Comparison of ENCODE assay signal across 8 mouse cellular contexts in the genomic region with DNA sequence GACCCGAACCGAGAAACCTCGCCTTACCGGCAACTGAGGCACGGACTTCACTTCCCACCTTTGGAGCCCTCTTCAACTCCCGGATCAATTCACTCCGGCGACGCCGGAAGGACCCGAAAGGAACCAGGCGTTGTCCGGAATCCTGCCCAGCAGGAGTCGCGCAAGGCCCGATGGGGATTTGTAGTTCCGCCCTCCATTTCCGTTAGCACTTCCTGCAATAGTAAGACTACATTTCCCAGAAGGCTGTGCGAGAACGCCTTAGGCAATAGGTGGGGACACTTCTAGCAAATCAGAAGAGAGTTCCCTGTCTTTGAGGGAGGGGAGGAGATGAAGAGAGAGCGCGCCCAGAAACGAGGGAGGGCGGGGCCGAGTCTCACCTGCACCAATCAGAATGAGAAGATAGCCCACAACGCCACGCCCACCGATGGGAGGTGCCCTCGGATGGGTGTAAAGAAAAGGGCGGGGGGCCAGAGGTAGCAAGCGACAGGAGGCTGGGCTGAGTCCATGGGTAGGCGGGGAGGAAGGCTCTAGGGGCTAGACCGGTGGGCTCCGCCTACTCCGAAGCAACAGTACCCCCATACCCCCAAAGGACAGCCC. TPM values are rescaled to one million over a fixed set of nuclear protein-coding genes. Genes with fewer than 3 reads are reported as not detected.
A peak's percentile ranks its signal among the peaks of the same experiment; 100 is the strongest.
DNase-seq lines count a peak whose midpoint lies in the region; ATAC-seq and TF ChIP-seq lines count a peak whose summit lies in the region.

A gene (minus strand): TSS at position 162 of the 597 bp plus-strand sequence.

- peak within 1 kb of the TSS; percentile 92 for H3K9ac ChIP-seq in heart, embryonic 15.5 days
- peak within 1 kb of the TSS; percentile 94 for H3K9ac ChIP-seq in liver, embryonic 14.5 days (replicated peaks)
- H3K9ac ChIP-seq in neural tube, embryonic 11.5 days (ENCODE audit: low read length) = peak within 1 kb of the TSS; percentile 86
- H3K9ac ChIP-seq in stomach, postnatal 0 days (ENCODE audit: low read length) = peak within 1 kb of the TSS; percentile 95

- H3K27me3 ChIP-seq in forebrain, embryonic 10.5 days (ENCODE audit: poor library complexity, severe bottlenecking) = no peaks in the 10 kb centered on the region
- H3K27me3 ChIP-seq in heart, embryonic 15.5 days = no peaks in the 10 kb centered on the region
- no peaks in the 10 kb centered on the region for H3K27me3 ChIP-seq in liver, embryonic 14.5 days (ENCODE audit: control insufficient read depth, insufficient read depth, low read length)
- no peaks in the 10 kb centered on the region for H3K27me3 ChIP-seq in neural tube, embryonic 11.5 days (ENCODE audit: control insufficient read depth, insufficient read depth, low read length)
- H3K27me3 ChIP-seq in stomach, postnatal 0 days (ENCODE audit: control insufficient read depth, insufficient read depth, low read length) = no peaks in the 10 kb centered on the region

- H3K36me3 ChIP-seq in forebrain, embryonic 10.5 days (replicated peaks) = no peaks in the 10 kb centered on the region
- H3K36me3 ChIP-seq in heart, embryonic 15.5 days = no peaks in the 10 kb centered on the region
- H3K36me3 ChIP-seq in liver, embryonic 14.5 days (replicated peaks; ENCODE audit: control insufficient read depth, insufficient read depth, low read depth) = no peaks in the 10 kb centered on the region
- no peaks in the 10 kb centered on the region for H3K36me3 ChIP-seq in neural tube, embryonic 11.5 days (ENCODE audit: control insufficient read depth, insufficient read depth, low read length)
- no peaks in the 10 kb centered on the region for H3K36me3 ChIP-seq in stomach, postnatal 0 days (ENCODE audit: control insufficient read depth, insufficient read depth, low read length)

- H3K9me3 ChIP-seq in forebrain, embryonic 10.5 days = no peaks in the 10 kb centered on the region
- no peaks in the 10 kb centered on the region for H3K9me3 ChIP-seq in heart, embryonic 15.5 days (replicated peaks)
- no peaks in the 10 kb centered on the region for H3K9me3 ChIP-seq in liver, embryonic 14.5 days (ENCODE audit: control insufficient read depth, low read length)
- H3K9me3 ChIP-seq in neural tube, embryonic 11.5 days (ENCODE audit: control insufficient read depth, low read length) = no peaks in the 10 kb centered on the region
- no peaks in the 10 kb centered on the region for H3K9me3 ChIP-seq in stomach, postnatal 0 days (ENCODE audit: control insufficient read depth, low read length)

- peak within 1 kb of the TSS; percentile 91 for H3K27ac ChIP-seq in forebrain, embryonic 10.5 days
- H3K27ac ChIP-seq in heart, embryonic 15.5 days = peak within 1 kb of the TSS; percentile 82
- peak within 1 kb of the TSS; percentile 81 for H3K27ac ChIP-seq in liver, embryonic 14.5 days
- H3K27ac ChIP-seq in neural tube, embryonic 11.5 days (ENCODE audit: low read depth, low read length) = peak within 1 kb of the TSS; percentile 70; the same call in 1 of the 2 replicates
- peak within 1 kb of the TSS; percentile 91 for H3K27ac ChIP-seq in stomach, postnatal 0 days (replicated peaks)

- under 1% methylated on average over 35 of the region's 35 CpGs for WGBS in forebrain, embryonic 10.5 days
- WGBS in heart, embryonic 15.5 days = under 1% methylated on average over 35 of the region's 35 CpGs
- WGBS in liver, embryonic 14.5 days (ENCODE audit: insufficient replicate concordance) = 0% methylated on average over 35 of the region's 35 CpGs
- WGBS in neural tube, embryonic 11.5 days = under 1% methylated on average over 35 of the region's 35 CpGs
- WGBS in stomach, postnatal 0 days = under 1% methylated on average over 35 of the region's 35 CpGs

- no peak for TF ChIP-seq EP300 in liver, embryonic 14.5 days (IDR thresholded peaks at IDR 0.05; ENCODE audit: low read depth)
- TF ChIP-seq EP300 in stomach, postnatal 0 days (optimal IDR thresholded peaks at IDR 0.05) = no peak

- peak within 1 kb of the TSS; percentile 94 for H3K4me3 ChIP-seq in forebrain, embryonic 10.5 days
- peak within 1 kb of the TSS; percentile 87 for H3K4me3 ChIP-seq in heart, embryonic 15.5 days
- H3K4me3 ChIP-seq in liver, embryonic 14.5 days (ENCODE audit: insufficient read depth in 1 of 2, low read depth in 2 of 2, low read length in 2 of 2) = peak within 1 kb of the TSS; percentile 82 to 93
- peak within 1 kb of the TSS; percentile 90 for H3K4me3 ChIP-seq in neural tube, embryonic 11.5 days (ENCODE audit: low read depth, low read length)
- peak within 1 kb of the TSS; percentile 94 for H3K4me3 ChIP-seq in stomach, postnatal 0 days (ENCODE audit: low read depth, low read length)

- peak; percentile 100 for DNase-seq in CD8-positive naive resting alpha-beta T cell, adult 2 months (ENCODE audit: low read depth in 2 of 2, low spot score in 2 of 2)
- peak; percentile 99 for DNase-seq in c-Kit-positive CD71-negative TER-119-negative erythroid progenitor cells, embryonic 14.5 days (ENCODE audit: low read depth)
- peak; percentile 99 for DNase-seq in forebrain, embryonic 10.5 days (ENCODE audit: extremely low spot score, low spot score)
- DNase-seq in kidney, postnatal 25 days = peak; percentile 100
- DNase-seq in liver, embryonic 14.5 days (ENCODE audit: low read depth in 3 of 3, low spot score in 3 of 3) = peak; percentile 99 to 100 (median 99)
- peak; percentile 99 for DNase-seq in neural tube, embryonic 11.5 days (ENCODE audit: low spot score)
- DNase-seq in stomach, postnatal 0 days (ENCODE audit: low spot score) = peak; percentile 100

- H3K4me2 ChIP-seq in heart, embryonic 15.5 days = peak within 1 kb of the TSS; percentile 70
- peak within 1 kb of the TSS; percentile 85 for H3K4me2 ChIP-seq in liver, embryonic 14.5 days (ENCODE audit: low read depth)
- peak within 1 kb of the TSS; percentile 77 for H3K4me2 ChIP-seq in neural tube, embryonic 11.5 days (ENCODE audit: low read depth)
- H3K4me2 ChIP-seq in stomach, postnatal 0 days (replicated peaks; ENCODE audit: low read depth) = peak within 1 kb of the TSS; percentile 76

- peaks cover 14% of the 10 kb centered on the region for H3K4me1 ChIP-seq in forebrain, embryonic 10.5 days
- H3K4me1 ChIP-seq in heart, embryonic 15.5 days (replicated peaks) = peaks cover 10% of the 10 kb centered on the region
- H3K4me1 ChIP-seq in liver, embryonic 14.5 days (replicated peaks; ENCODE audit: control insufficient read depth in 2 of 2, insufficient read depth in 2 of 2, low read length in 1 of 2) = peaks cover 5 to 8% of the 10 kb centered on the region in 2 experiments
- peaks cover 2% of the 10 kb centered on the region; the same call in 1 of the 2 replicates for H3K4me1 ChIP-seq in neural tube, embryonic 11.5 days (ENCODE audit: control insufficient read depth, insufficient read depth, low read length)
- no peaks in the 10 kb centered on the region for H3K4me1 ChIP-seq in stomach, postnatal 0 days (replicated peaks; ENCODE audit: control insufficient read depth, insufficient read depth)

- peak; percentile 50; the same call in 1 of the 2 replicates for TF ChIP-seq CTCF in liver, embryonic 14.5 days (IDR thresholded peaks at IDR 0.05; ENCODE audit: low read depth)
- peak; percentile 59 for TF ChIP-seq CTCF in stomach, postnatal 0 days (IDR thresholded peaks at IDR 0.05; ENCODE audit: low read depth)

- ATAC-seq in heart, embryonic 15.5 days (replicated peaks; ENCODE audit: insufficient number of reproducible peaks, insufficient read depth, low FRiP score, low read depth) = peak; percentile 97
- ATAC-seq in liver, embryonic 14.5 days (ENCODE audit: insufficient read depth) = peak; percentile 90
- ATAC-seq in neural tube, embryonic 11.5 days (ENCODE audit: insufficient read depth, low FRiP score, low TSS enrichment) = peak; percentile 96
- peak; percentile 99 for ATAC-seq in stomach, postnatal 0 days (ENCODE audit: low FRiP score, low TSS enrichment)

RNA-seq across cellular contexts. Expression of the gene that starts here (rescaled TPM):
- 80.6 and 88.1 TPM in 2 replicates for polyA plus RNA-seq in forebrain, embryonic 10.5 days (2016; fragmentation: Nextera tagmentation; extraction: Ambion mirVana)
- polyA plus RNA-seq in heart, embryonic 15.5 days (2015; fragmentation: Nextera tagmentation; extraction: Ambion mirVana) = 47.4 and 50.1 TPM in 2 replicates
- 10.7 and 19.4 TPM in 2 replicates for polyA plus RNA-seq in liver, embryonic 14.5 days (2012; rRNA removed)
- 69.7 and 72.5 TPM in 2 replicates for polyA plus RNA-seq in liver, embryonic 14.5 days (2014; fragmentation: Nextera tagmentation; extraction: Ambion mirVana)
- polyA plus RNA-seq in neural tube, embryonic 11.5 days (2014; fragmentation: Nextera tagmentation; extraction: Ambion mirVana) = 86.3 and 94.2 TPM in 2 replicates
- polyA plus RNA-seq in stomach, postnatal 0 days (2015; fragmentation: Nextera tagmentation; extraction: Ambion mirVana) = 99.8 and 102 TPM in 2 replicates

Comparison
In these comparisons a context has a peak if more than half of its experiments do, and no peak if none do; other contexts are left out.
1. Peak in every context shown above with its lines: DNase-seq, ATAC-seq, H3K4me3 ChIP-seq and H3K27ac ChIP-seq.